Mouse (Mus musculus) cerebellum, adult 2 months (tissue): Measurements from ENCODE around the gene Itga11. TPM values are rescaled to one million over a fixed set of nuclear protein-coding genes. Genes with fewer than 3 reads are reported as not detected.
"Not testable (repeated sequence)": the region's sequence is repeated elsewhere in the genome, so short reads cannot be mapped to it uniquely, and the experiment has no call there.

Experiments
- DNase-seq, 2 experiments: peaks; one replicate each; pipeline ENCODE4 v3.0.0; 2021
- H3K27ac ChIP-seq: fragments of 200-500 bp; 2 replicates; pipeline ENCODE4 v1.5.1; 2012; ENCODE audit warnings: low read length, control low read depth, inconsistent platforms; ENCODE audit not compliant: insufficient read depth
- H3K27me3 ChIP-seq: fragments of 200-500 bp; 2 replicates; pipeline ENCODE4 v1.6.1; 2012; ENCODE audit warnings: inconsistent platforms, mild to moderate bottlenecking, low read length, moderate library complexity; ENCODE audit not compliant: control insufficient read depth, insufficient read depth
- H3K4me1 ChIP-seq: fragments of 200-500 bp; 2 replicates; pipeline ENCODE4 v1.6.1; 2011; ENCODE audit warnings: low read length; ENCODE audit not compliant: control insufficient read depth, insufficient read depth
- H3K4me3 ChIP-seq: fragments of 200-500 bp; replicated peaks from 2 replicates; pipeline ENCODE3; 2011; ENCODE audit warnings: mild to moderate bottlenecking, low read depth, low read length, control low read depth; ENCODE audit not compliant: insufficient read depth
- CTCF ChIP-seq: fragments of 200-500 bp; IDR thresholded peaks from 2 replicates; pipeline ENCODE4 v1.5.1; 2011; ENCODE audit warnings: low read depth, mild to moderate bottlenecking, control low read depth, low read length, moderate library complexity, borderline replicate concordance; ENCODE audit not compliant: insufficient read depth
- POLR2A ChIP-seq: fragments of 200-500 bp; IDR thresholded peaks from 2 replicates; pipeline ENCODE4 v1.6.1; 2011; ENCODE audit warnings: low read length, control low read depth, borderline replicate concordance; ENCODE audit not compliant: insufficient read depth
- WGBS: fragments of 180-500 bp; shearing (Covaris S2); methylation state at CpG from one replicate; pipeline ENCODE4 v1.1.7; 2018; 5-methylcytosine and 5-hydroxymethylcytosine counted together
- polyA plus RNA-seq: library from polyadenylated mRNA; depleted of rRNA; stranded (reverse); fragments of >200 nt; gene quantifications from 2 replicates; pipeline ENCODE4 v1.2.3, GENCODE M21; 2012

Itga11 gene
- polyA plus RNA-seq, 1 experiment = 0.29 TPM

DNA sequence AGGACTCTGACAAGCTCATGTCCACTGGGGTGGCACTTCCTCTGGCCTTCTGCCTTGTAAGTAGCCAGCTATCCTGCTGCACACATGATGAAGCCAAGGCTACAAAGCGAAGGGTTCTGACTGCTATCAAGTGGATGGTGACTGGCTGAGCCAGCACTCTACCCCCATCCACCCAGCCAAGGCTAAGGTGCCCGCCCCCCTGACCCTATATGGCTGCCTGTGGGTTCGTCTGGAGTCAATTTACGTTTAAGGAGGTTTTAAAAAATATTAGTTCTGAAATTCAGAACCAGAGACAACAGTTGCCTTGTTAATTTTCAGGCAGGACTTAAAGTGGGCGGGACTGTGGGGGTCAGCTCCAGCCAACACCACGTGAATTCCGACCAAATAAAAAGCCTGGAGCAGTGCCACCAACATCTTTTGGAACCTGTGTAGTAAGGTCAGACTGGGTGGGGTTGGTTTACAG lies 30.9 kb upstream of the Itga11 start:
- no peak for DNase-seq
- 64% methylated on average over 7 of the region's 7 CpGs for WGBS
- Histone ChIP-seq H3K4me1 (peaks cover 3% of the 10 kb centered on the region; the same call in 1 of the 2 replicates), H3K27me3 (no peaks in the 10 kb centered on the region), H3K4me3 (no peak overlapping the region), H3K27ac (no peak overlapping the region)
- TF ChIP-seq CTCF (no peak), POLR2A (no peak)

DNA sequence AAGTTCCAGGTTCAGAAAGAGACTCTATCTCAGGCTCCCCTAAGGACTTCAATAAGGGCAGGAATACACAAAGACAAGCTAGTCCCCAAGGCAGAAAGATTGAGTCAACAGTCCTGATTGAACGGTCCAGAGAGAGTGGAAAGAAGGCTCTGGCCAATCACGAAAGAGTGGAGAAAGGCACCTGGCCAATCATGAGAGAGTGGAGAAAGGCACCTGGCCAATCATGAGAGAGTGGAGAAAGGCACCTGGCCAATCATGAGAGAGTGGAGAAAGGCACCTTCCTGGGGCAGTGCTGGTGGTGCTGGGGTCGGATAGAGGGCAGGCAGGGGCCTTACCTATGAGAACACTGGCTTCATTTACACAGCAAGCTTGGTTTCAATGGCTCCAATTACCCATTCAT lies 28.2 kb upstream of the Itga11 start:
- Histone ChIP-seq H3K27me3 (no peaks in the 10 kb centered on the region), H3K4me1 (peaks cover 3% of the 10 kb centered on the region; the same call in 1 of the 2 replicates), H3K27ac (no peak overlapping the region), H3K4me3 (no peak overlapping the region)
- TF ChIP-seq POLR2A (no peak), CTCF (no peak)
- 86% methylated on average over 3 of the region's 3 CpGs for WGBS
- no peak for DNase-seq

DNA sequence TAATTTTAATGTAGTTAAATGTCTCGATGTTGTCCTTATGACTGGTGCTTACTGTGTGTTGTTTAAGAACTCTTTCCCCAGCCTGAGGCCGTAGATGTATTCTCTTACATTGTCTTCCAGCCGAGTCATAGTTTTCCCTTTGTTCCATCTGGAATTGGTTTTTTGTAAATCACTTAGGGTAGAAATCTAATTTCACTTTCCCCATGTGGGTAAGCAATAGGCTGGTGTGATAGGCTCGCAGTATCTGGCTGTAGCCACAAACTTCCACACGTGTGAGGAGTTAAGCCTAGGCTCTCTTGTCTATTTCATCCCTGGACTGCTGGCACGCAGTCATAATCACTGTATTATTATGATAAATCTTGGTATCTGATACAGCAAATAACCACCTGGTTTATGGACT lies 26.9 kb upstream of the Itga11 start:
- TF ChIP-seq POLR2A = no peak
- TF ChIP-seq CTCF = no peak
- WGBS = 93% methylated on average over 6 of the region's 6 CpGs

DNA sequence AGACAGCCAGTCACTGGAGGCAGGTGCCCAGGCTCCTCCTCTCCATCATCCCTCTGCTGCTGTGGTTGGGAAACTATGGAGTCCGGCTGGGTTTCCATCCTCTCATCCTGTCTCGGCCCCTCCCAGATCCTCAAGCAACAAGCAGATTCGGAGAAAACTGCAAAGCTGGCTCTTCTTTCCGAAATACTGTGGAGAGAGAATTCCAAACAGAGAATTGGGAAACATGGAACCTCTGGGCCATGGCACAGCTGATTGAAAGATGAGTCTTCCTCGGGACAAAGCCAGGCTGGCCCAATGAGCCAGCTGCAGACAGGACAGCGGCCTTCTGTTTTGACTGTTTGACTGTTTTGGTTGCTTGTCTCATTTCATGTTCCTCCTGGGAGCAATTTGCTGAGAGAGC lies 23.3 kb upstream of the Itga11 start:
- Histone ChIP-seq H3K27me3 (no peaks in the 10 kb centered on the region), H3K27ac (no peak overlapping the region), H3K4me3 (no peak overlapping the region), H3K4me1 (no peaks in the 10 kb centered on the region)
- no peak for DNase-seq
- WGBS = 62% methylated on average over 6 of the region's 6 CpGs
- no peak for TF ChIP-seq CTCF
- TF ChIP-seq POLR2A = no peak

More for the DNA sequence above, 26.9 kb upstream of the Itga11 start:
- Histone ChIP-seq H3K27ac (no peak overlapping the region), H3K4me1 (peaks cover 3% of the 10 kb centered on the region; the same call in 1 of the 2 replicates), H3K4me3 (no peak overlapping the region), H3K27me3 (no peaks in the 10 kb centered on the region)
- no peak for DNase-seq

DNA sequence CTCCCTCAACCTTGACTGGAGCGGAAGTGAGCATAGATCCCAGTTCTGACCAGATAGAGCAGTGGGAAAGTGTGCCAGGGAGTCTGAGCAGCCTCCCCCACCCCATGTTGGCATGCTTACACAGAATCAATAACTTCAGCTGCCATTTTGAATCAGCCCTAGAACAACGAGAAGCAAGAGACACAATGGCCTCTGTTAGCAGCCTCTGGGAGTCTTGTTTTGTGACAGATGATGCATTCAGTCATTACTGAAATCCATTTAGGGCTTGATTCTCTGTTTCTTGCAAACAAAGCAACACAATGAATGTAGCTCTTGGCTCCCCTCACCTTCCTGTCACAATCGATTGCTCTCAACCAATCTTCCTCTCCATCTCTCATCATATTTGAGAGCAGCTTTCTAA lies 19.6 kb upstream of the Itga11 start:
- Histone ChIP-seq H3K4me3 (no peak overlapping the region), H3K27me3 (no peaks in the 10 kb centered on the region), H3K4me1 (no peaks in the 10 kb centered on the region), H3K27ac (no peak overlapping the region)
- TF ChIP-seq POLR2A (no peak), CTCF (no peak)
- no peak for DNase-seq
- 60% methylated on average over 3 of the region's 3 CpGs for WGBS

DNA sequence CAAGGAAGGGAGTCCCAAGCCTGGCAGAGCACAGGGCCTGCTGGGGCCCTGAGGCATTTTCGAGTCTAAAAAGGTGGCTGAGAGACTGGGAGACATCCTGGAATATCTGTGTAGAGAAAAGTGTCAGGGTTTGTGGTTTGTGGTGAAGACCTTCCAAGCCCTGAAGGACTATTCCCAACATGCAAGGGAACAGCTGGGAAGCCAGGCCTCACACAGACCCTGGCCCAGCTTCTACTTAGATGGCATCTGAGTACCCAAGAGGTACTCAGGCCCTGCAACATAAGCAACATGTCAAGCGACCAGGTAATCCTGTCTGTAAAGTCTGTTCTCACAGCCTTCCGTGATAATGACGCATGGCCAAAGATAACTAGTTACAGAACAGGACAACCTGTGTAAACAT lies 18.6 kb upstream of the Itga11 start:
- 87% methylated on average over 4 of the region's 4 CpGs for WGBS
- TF ChIP-seq POLR2A = no peak
- TF ChIP-seq CTCF = no peak
- Histone ChIP-seq H3K4me3 (no peak overlapping the region), H3K27ac (no peak overlapping the region), H3K27me3 (no peaks in the 10 kb centered on the region), H3K4me1 (no peaks in the 10 kb centered on the region)
- DNase-seq = no peak

DNA sequence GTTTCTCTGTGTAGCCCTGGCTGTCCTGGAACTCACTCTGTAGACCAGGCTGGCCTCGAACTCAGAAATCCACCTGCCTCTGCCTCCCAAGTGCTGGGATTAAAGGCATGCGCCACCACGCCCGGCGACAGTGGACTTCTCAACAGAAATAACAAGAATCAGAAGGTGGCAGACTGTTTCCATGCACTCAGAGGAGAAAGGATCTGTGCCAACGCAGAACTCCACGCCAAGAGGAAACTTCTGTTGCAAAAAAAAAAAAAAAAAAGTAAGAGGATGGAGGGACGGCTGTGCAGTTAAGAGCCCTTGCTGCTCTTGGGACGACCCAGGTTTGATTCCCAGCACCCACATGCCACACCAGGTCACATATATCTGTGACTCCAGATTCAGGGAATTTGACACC lies 16.7 kb upstream of the Itga11 start:
- not testable (repeated sequence) for DNase-seq, H3K27ac ChIP-seq, H3K4me3 ChIP-seq, H3K4me1 ChIP-seq, H3K27me3 ChIP-seq
- WGBS = 64% methylated on average over 9 of the region's 9 CpGs

DNA sequence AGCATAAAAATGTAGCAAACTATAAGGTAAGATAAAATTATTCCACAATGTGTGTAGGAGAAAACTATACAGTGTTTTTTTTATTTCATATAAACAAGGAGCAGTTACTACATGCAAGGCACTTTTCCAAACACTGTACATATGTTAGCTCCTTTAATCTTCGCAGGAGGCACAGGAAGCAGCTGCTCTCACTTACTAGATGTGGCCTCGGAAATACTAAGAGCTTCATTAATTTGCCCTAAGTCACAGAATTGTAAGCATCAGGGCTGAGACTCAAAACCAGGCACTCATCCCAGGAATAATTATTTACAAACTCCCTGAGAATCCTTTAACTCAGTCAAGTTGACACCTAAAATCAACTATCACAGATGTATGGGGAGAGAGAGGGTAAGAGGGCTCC lies 14.2 kb upstream of the Itga11 start:
- no peak for DNase-seq
- Histone ChIP-seq H3K27me3 (no peaks in the 10 kb centered on the region), H3K27ac (no peak overlapping the region), H3K4me1 (no peaks in the 10 kb centered on the region), H3K4me3 (no peak overlapping the region)
- 55% methylated on average over 2 of the region's 2 CpGs for WGBS
- TF ChIP-seq POLR2A (no peak), CTCF (no peak)

DNA sequence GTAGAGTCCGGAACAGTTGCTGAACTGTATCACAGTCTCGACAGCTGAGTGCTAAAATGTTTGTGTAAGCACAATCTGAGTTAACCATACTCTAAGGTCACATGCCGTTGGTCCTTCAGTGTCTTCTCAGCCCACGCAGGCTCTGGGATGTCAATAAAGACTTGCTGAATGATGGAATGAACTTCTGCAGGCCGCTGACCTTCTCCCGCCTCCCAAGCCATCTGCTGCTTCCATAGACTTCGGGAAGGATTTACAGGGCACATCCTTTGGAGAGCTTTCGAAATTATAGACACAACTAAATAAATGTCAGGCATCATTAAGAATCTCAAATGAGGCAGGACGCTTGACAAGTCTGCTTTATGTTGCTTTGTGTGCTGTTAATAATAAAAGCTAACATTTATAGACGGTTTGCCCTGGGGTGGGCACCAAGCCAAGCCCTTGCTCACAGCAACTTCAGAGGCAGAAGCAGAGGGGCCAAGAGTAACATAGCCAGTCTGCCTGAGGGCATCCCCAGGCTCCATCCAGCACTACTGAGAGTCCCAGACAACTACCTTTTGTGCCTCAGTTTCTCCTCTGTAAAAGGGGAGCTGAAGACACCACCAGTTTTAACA lies 13.4 kb upstream of the Itga11 start:
- DNase-seq = no peak
- Histone ChIP-seq H3K4me1 (no peaks in the 10 kb centered on the region), H3K27me3 (no peaks in the 10 kb centered on the region), H3K27ac (no peak overlapping the region), H3K4me3 (no peak overlapping the region)
- WGBS = 38% methylated on average over 10 of the region's 10 CpGs
- no peak for TF ChIP-seq CTCF
- TF ChIP-seq POLR2A = no peak
